Mouse (Mus musculus) ES-Bruce4 (cell line): ENCODE results near the gene BC048562.

ENCODE experiments used
- CTCF ChIP-seq: IDR thresholded peaks from one replicate; pipeline ENCODE4 v1.8.1; 2011; ENCODE audit warnings: low read depth, low read length
- EP300 ChIP-seq: IDR thresholded peaks from 2 replicates; pipeline ENCODE4 v1.6.1; 2011; ENCODE audit warnings: low read depth, low read length; ENCODE audit not compliant: insufficient read depth
- POLR2A ChIP-seq: IDR thresholded peaks from one replicate; pipeline ENCODE4 v1.8.1; 2011; ENCODE audit warnings: low read length; ENCODE audit not compliant: insufficient read depth

GRCm38 (mm10) chr9:108451170-108451493 lies 14.8 kb downstream of the BC048562 start:
- TF ChIP-seq POLR2A (no peak), CTCF (no peak), EP300 (no peak)
